Mouse (Mus musculus) neural tube, embryonic 12.5 days (tissue): ENCODE measurements around the gene Spats2l. TPM values are rescaled to one million over a fixed set of nuclear protein-coding genes. Genes with fewer than 3 reads are reported as not detected.

Experiments
- ATAC-seq: fragments of 200-750 bp; cut with Nextera tagmentation; 2 replicates; pipeline ENCODE4 v1.8.0; 2017; ENCODE audit warnings: low read depth, mild to moderate bottlenecking, moderate TSS enrichment, moderate library complexity; ENCODE audit not compliant: low FRiP score
- H3K27ac ChIP-seq: fragments of 300-500 bp; sonication (generic); 2 replicates; pipeline ENCODE4 v1.5.1; 2016
- H3K27me3 ChIP-seq: fragments of 300-500 bp; sonication (generic); replicated peaks from 2 replicates; pipeline ENCODE4 v1.6.1; 2016; ENCODE audit warnings: mild to moderate bottlenecking
- H3K36me3 ChIP-seq: fragments of 300-500 bp; sonication (generic); 2 replicates; pipeline ENCODE4 v1.6.1; 2016; ENCODE audit warnings: mild to moderate bottlenecking
- H3K4me1 ChIP-seq: fragments of 300-500 bp; sonication (generic); 2 replicates; pipeline ENCODE4 v1.6.1; 2016
- H3K4me2 ChIP-seq: fragments of 300-500 bp; sonication (generic); replicated peaks from 2 replicates; pipeline ENCODE4 v1.6.1; 2016; ENCODE audit warnings: mild to moderate bottlenecking
- H3K4me3 ChIP-seq: fragments of 300-500 bp; sonication (generic); 2 replicates; pipeline ENCODE4 v1.5.1; 2016
- H3K9ac ChIP-seq: fragments of 300-500 bp; sonication (generic); 2 replicates; pipeline ENCODE4 v1.6.1; 2016; ENCODE audit warnings: mild to moderate bottlenecking
- H3K9me3 ChIP-seq: fragments of 300-500 bp; sonication (generic); 2 replicates; pipeline ENCODE4 v1.6.1; 2016; ENCODE audit warnings: mild to moderate bottlenecking
- WGBS: fragments of 180-500 bp; shearing (Covaris S2); methylation state at CpG from one replicate; pipeline ENCODE4 v1.1.7; 2016; 5-methylcytosine and 5-hydroxymethylcytosine counted together
- polyA plus RNA-seq: library from polyadenylated mRNA; unstranded; fragments of >200 nt; fragmentation: Nextera tagmentation; extraction: Ambion mirVana; gene quantifications from 2 replicates; pipeline ENCODE4 v1.2.1, GENCODE M21; 2016

Gene Spats2l
- polyA plus RNA-seq, 1 experiment from 2014 or later, result 38.1 TPM

DNA sequence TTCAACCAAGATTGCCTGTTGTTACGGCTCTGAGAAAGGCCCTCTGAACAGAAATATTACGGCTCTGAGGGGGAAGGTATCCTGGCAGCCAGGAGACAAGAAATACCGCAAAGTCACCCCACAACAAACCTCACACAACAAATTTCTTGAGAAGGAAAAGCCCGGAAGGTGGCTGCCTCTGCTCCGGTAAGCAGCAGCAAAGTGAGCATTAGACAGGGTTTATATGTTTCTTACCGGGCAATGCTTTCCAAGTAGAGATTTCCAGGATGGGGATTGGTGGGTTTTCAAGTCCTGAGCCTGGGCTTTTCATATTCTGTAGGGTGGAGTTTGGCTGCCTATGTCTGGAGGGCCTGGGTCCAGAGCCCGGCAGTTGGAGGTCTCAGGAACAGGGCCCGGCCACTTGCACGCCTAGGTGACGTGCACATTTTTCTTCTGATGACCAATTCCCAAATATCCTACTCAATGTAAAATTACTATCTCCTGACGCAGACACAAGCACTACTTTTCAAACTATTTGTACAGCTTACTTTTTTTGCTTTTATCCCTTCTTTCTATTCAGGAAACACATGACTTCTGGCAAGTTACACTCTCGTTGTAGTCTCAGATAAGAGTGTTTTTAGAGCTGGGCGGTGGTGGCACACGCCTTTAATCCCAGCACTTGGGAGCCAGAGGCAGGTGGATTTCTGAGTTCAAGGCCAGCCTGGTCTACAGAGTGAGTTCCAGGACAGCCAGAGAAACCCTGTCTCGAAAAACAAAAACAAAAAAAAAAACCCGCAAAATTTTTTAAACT, 179.8 kb downstream of the Spats2l start:
- no peaks in the 10 kb centered on the region for H3K4me1 ChIP-seq
- H3K9ac ChIP-seq, result no peak overlapping the region
- no peaks in the 10 kb centered on the region for H3K27me3 ChIP-seq
- no peak overlapping the region for H3K4me2 ChIP-seq
- ATAC-seq, result no peak
- H3K36me3 ChIP-seq, result peaks cover 17% of the 10 kb centered on the region
- no peaks in the 10 kb centered on the region for H3K9me3 ChIP-seq
- no peak overlapping the region for H3K4me3 ChIP-seq
- 90% methylated on average over 16 of the region's 16 CpGs for WGBS
- H3K27ac ChIP-seq, result no peak overlapping the region

DNA sequence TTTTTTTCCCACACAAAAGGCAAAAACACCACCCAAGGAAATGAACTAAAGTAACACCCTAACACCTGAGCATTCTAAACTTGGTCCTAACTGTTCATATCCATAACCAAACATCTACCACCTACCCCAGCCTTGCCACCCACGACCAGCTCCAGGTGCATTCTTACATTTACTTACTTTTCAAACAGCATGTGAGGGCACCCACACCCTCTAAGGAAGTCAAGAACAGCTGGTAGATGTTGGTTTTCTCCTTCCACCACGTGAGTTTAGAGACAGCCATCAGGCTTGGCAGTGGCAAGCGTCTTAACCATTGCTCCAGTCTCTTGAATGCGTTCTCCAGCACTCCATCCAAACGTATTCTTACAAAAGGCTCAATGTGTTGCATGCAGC, 180.4 kb downstream of the Spats2l start:
- WGBS, result 87% methylated on average over 5 of the region's 5 CpGs
- Histone ChIP-seq H3K27me3 (no peaks in the 10 kb centered on the region), H3K9ac (no peak overlapping the region), H3K4me2 (no peak overlapping the region), H3K4me3 (no peak overlapping the region), H3K9me3 (no peaks in the 10 kb centered on the region), H3K4me1 (no peaks in the 10 kb centered on the region), H3K36me3 (peaks cover 21% of the 10 kb centered on the region), H3K27ac (no peak overlapping the region)
- no peak for ATAC-seq

DNA sequence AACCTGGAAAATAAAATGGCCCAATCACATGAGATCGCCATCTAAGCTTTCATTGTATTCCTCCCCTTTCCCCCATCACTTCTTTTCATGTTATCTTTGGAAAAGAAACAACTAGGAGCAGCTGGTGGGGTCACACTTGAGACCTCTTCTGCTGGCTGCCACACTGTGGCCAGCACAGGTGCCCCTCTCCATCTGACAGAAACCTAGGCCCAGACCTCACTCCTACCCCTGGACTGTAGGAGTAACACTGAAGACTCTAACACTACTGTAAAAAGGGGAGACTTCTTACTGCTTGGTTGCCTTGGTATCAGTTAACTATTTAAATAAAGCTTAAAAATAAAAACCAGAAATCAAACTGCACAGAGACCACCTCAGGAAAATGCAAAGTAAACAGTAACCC, 181.8 kb downstream of the Spats2l start:
- Histone ChIP-seq H3K4me3 (no peak overlapping the region), H3K4me1 (no peaks in the 10 kb centered on the region), H3K27ac (no peak overlapping the region), H3K9ac (no peak overlapping the region), H3K36me3 (peaks cover 26% of the 10 kb centered on the region), H3K27me3 (no peaks in the 10 kb centered on the region), H3K4me2 (no peak overlapping the region), H3K9me3 (no peaks in the 10 kb centered on the region)
- WGBS, result 97% methylated on average over 1 of the region's 1 CpGs
- ATAC-seq, result no peak

DNA sequence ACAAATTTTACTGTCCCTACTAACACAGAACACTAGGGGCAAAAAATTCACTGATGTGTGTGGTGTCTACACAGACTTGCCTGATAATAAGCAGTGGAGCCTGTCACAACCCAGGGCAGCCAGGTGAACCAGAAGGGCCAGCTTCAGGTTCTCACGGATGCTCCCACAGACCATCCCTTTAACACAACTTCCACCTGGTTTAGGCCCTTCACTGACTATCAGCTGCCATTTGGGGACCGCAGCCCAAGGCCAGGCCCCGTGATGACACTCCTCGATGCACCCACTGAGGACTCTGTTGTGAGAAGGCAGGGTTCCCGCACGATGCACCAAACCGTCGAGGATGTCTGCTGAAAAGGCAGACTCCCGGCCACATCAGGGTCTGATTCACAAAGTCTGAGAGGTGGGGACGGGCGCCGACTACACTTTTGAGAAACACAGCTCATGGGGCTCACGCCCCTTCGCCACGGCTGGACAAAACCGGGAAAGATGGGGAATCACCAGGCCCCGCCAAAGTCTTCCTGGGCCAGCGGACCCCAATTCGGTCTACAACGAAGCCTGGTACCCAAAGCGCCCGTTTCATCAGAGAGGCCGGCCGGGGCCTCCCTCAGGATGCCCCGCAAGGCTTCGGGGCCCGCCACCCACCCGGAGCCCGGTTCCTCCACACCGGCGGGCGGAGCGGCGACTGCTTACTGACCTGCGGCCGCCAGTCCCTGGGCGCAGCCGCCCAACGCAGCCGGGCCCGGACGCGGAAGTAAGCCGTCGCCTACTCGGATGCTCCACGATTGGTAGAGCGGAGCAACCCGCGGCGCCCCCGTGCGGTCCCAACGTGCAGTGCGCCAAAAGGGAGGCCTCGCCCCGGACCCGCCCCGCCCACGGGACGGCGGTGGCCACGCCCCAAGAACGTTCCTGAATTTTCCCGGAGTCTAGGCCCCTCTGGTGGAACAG, 195.6 kb downstream of the Spats2l start:
- H3K4me2 ChIP-seq, result peak overlapping the region; percentile 72
- H3K4me1 ChIP-seq, result 0 out of 2 replicates have a peak, but pooled peaks cover 6% of the 10 kb centered on the region
- no peaks in the 10 kb centered on the region for H3K27me3 ChIP-seq
- ATAC-seq, result peak; percentile 98
- peak overlapping the region; percentile 68 for H3K4me3 ChIP-seq
- H3K9ac ChIP-seq, result peak overlapping the region; percentile 81
- 0 out of 2 replicates have a peak, but pooled peaks cover 10% of the 10 kb centered on the region for H3K36me3 ChIP-seq
- H3K27ac ChIP-seq, result no peak overlapping the region
- H3K9me3 ChIP-seq, result no peaks in the 10 kb centered on the region
- under 1% methylated on average over 65 of the region's 65 CpGs for WGBS

DNA sequence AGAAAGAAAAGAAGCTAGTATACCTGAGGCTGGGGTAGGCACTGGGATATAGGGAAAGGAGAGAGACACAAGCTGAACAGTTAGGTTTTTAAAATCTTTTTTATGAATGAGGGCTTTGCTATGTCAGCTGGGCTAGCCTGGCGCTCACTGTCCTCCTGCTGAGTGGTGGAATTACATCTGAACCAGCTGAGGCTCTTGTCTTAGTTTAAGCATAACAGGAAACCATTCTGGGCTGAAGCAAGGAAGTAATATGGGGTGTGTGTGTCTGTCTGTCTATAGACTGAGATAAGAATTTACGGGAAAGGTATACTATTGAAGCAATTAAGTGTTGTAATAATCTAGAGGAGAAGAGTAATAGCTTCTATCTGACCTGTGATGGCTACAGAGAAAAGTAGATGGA, 197.6 kb downstream of the Spats2l start:
- 0 out of 2 replicates have a peak, but pooled peaks cover 6% of the 10 kb centered on the region for H3K4me1 ChIP-seq
- no peaks in the 10 kb centered on the region for H3K27me3 ChIP-seq
- no peaks in the 10 kb centered on the region for H3K36me3 ChIP-seq
- no peak for ATAC-seq
- WGBS, result 84% methylated on average over 2 of the region's 2 CpGs
- H3K27ac ChIP-seq, result no peak overlapping the region
- H3K9me3 ChIP-seq, result no peaks in the 10 kb centered on the region
- H3K4me2 ChIP-seq, result no peak overlapping the region
- H3K4me3 ChIP-seq, result no peak overlapping the region
- H3K9ac ChIP-seq, result no peak overlapping the region

DNA sequence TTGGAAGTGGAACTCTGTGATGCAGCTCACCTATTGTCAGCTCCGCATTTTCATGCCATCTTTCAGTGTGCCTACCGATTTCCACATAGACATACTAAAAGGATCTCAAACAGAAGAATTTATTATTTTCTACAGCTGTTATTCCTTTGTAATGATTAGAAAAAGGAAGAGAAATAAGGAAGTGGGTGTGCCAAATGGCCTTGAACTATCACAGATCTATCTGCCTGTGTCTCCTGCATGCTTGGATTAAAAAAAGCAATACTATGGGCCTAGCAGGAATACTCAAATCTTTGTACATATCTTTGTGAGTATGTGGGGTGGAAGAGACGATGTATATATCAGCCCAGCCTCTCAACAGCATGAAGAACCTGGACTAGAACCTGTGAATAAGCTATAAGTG, 202.9 kb downstream of the Spats2l start:
- H3K9me3 ChIP-seq, result no peaks in the 10 kb centered on the region
- 93% methylated on average over 3 of the region's 3 CpGs for WGBS

DNA sequence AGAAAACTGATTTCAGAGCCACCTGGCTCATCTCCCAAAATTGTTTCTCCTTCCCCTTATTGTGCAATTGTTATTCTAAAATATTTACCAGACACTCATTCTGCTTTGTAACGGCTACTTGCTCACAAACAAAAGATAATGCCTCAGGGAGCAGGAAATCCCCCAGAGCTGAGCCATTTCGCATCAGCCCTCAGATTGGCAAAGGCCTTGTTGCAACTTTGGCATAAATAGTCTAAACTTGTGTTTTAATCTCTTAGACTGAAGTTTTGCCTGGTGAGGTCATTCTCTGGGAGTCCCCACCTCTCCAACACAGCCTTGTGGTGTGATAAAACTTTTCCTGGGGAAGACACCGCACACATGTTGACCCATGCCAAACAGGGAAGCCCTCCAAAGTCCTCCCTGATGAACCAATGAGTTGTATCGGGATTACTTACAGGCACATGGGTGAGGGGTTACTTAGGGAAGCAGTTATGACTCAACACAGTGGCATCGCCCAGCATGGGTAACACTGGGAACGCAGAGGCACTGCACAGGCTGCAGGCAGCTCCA, 215.2 kb downstream of the Spats2l start:
- no peaks in the 10 kb centered on the region for H3K9me3 ChIP-seq
- H3K4me1 ChIP-seq, result no peaks in the 10 kb centered on the region
- H3K36me3 ChIP-seq, result no peaks in the 10 kb centered on the region
- H3K9ac ChIP-seq, result no peak overlapping the region
- H3K4me3 ChIP-seq, result no peak overlapping the region
- WGBS, result 78% methylated on average over 6 of the region's 6 CpGs
- H3K27ac ChIP-seq, result no peak overlapping the region
- no peak overlapping the region for H3K4me2 ChIP-seq
- no peak for ATAC-seq
- H3K27me3 ChIP-seq, result no peaks in the 10 kb centered on the region

More for the DNA sequence above, 202.9 kb downstream of the Spats2l start:
- no peak overlapping the region for H3K4me3 ChIP-seq
- no peaks in the 10 kb centered on the region for H3K36me3 ChIP-seq
- no peak overlapping the region for H3K9ac ChIP-seq
- no peak overlapping the region for H3K4me2 ChIP-seq
- H3K27ac ChIP-seq, result no peak overlapping the region
- ATAC-seq, result no peak
- H3K27me3 ChIP-seq, result no peaks in the 10 kb centered on the region
- H3K4me1 ChIP-seq, result no peaks in the 10 kb centered on the region

DNA sequence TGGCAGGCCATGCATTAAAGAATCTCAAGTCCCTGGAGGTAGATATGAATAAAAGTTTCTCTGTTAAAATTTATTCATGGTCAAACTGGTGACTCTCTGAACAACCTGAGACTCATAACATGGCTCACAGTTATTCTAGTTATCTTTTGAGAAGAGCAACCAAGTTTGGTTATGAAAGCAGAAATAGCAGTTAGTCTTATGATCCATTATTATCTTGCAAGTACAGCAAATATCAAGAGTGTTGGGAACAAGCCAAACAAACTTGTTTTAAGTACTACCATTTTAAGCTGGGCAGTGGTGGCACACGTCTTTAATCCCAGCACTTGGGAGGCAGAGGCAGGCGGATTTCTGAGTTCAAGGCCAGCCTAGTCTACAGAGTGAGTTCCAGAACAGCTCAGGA, 217.3 kb downstream of the Spats2l start:
- ATAC-seq, result no peak
- H3K9me3 ChIP-seq, result no peaks in the 10 kb centered on the region
- H3K4me1 ChIP-seq, result peaks cover 1% of the 10 kb centered on the region
- no peak overlapping the region for H3K27ac ChIP-seq
- WGBS, result 68% methylated on average over 2 of the region's 2 CpGs
- H3K36me3 ChIP-seq, result no peaks in the 10 kb centered on the region
- no peaks in the 10 kb centered on the region for H3K27me3 ChIP-seq
- H3K4me3 ChIP-seq, result no peak overlapping the region
- H3K4me2 ChIP-seq, result no peak overlapping the region
- H3K9ac ChIP-seq, result no peak overlapping the region

DNA sequence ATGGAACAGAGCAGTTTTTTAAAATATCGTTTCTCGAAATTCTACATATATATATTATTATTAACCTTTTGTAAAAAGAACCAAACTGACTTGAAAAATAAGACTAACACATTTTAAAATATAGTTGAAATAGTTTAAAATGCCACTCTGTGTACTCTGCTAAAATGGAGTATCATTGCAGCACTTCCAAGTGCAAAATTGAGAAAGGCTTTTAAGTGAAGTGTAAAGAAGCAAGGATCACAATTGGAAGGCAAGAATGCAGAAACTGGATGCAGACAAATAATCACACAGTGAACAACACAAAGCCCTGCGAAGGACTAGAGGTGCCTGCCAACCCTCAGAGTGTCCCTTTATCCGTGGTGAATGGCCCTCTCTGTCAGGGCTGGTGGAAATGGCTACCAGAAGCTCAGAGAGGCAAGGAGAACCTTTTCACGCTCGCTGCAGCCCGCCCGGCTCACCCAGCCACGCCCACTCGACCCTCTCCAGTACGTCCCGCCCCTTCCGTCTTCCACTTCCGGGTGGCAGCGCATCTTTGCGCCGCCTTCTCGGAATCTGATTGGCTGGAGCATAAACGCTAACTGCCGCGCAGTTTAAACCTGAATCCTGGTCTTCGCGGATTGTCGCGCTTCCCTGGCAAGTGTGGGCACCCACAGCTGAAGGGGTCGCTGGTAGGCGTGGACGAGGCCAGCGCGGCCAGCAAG, 221.6 kb downstream of the Spats2l start, which contains the start of gene Sgo2a:
TSS of gene Sgo2a (plus strand) at position 540 of the 701 bp plus-strand sequence.
- H3K36me3 ChIP-seq, result no peaks in the 10 kb centered on the region
- peak within 1 kb of the TSS; percentile 81 for H3K4me3 ChIP-seq
- peak within 1 kb of the TSS; percentile 50; the same call in 1 of the 2 replicates for H3K27ac ChIP-seq
- H3K4me1 ChIP-seq, result peaks cover 15% of the 10 kb centered on the region
- 6% methylated on average over 30 of the region's 30 CpGs for WGBS
- no peaks in the 10 kb centered on the region for H3K27me3 ChIP-seq
- no peaks in the 10 kb centered on the region for H3K9me3 ChIP-seq
- H3K9ac ChIP-seq, result peak within 1 kb of the TSS; percentile 61
- H3K4me2 ChIP-seq, result peak within 1 kb of the TSS; percentile 84
- peak; percentile 99 for ATAC-seq

DNA sequence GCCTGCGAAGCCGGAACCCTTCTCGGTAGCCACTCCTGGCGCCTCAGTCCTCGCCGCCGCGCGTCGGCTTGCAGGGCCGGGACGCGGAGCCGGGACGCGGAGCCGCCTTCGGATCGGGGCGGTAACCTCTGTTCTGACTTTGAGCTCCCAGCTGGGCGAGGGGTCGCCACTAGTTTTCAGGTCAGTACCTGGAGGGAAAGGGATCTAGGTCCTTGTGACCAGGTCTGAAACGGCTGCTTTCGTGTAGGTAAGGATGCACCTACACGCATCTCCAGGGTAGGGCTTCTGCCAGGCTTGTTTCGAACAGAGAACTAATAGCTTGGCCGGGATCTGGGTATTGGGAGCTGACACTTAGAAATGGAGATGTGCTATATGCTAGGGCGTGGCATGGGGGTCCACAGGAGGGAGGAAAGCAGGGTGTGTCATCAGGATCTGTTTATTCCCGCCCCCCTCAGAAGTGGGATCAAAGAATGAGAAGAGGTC, 222.2 kb downstream of the Spats2l start:
- no peak overlapping the region for H3K27ac ChIP-seq

More for the DNA sequence above, 222.2 kb downstream of the Spats2l start:
- H3K4me2 ChIP-seq, result peak overlapping the region; percentile 84
- no peaks in the 10 kb centered on the region for H3K9me3 ChIP-seq
- peak overlapping the region; percentile 61 for H3K9ac ChIP-seq
- H3K4me3 ChIP-seq, result peak overlapping the region; percentile 81
- no peaks in the 10 kb centered on the region for H3K36me3 ChIP-seq
- no peaks in the 10 kb centered on the region for H3K27me3 ChIP-seq
- under 1% methylated on average over 29 of the region's 29 CpGs for WGBS
- H3K4me1 ChIP-seq, result peaks cover 15% of the 10 kb centered on the region
- peak; percentile 57; the same call in 1 of the 2 replicates for ATAC-seq
